Mouse (Mus musculus) stomach, postnatal 0 days (tissue): ENCODE measurements around the gene Jph4. TPM values are rescaled to one million over a fixed set of nuclear protein-coding genes. Genes with fewer than 3 reads are reported as not detected.
A peak's percentile ranks its signal among the peaks of the same experiment; 100 is the strongest.

Source experiments
- ATAC-seq: fragments of 200-750 bp; cut with Nextera tagmentation; 2 replicates; pipeline ENCODE4 v1.8.0; 2017; ENCODE audit not compliant: low FRiP score, low TSS enrichment
- DNase-seq: peaks from one replicate; pipeline ENCODE4 v3.0.0-alpha.2; 2016; ENCODE audit warnings: low spot score
- H3K27ac ChIP-seq: fragments of 300-500 bp; sonication (generic); replicated peaks from 2 replicates; pipeline ENCODE4 v1.5.1; 2014; ENCODE audit warnings: mild to moderate bottlenecking, control low read depth
- H3K27me3 ChIP-seq: fragments of 300-500 bp; sonication (generic); 2 replicates; pipeline ENCODE4 v1.6.1; 2014; ENCODE audit warnings: low read length; ENCODE audit not compliant: control insufficient read depth, insufficient read depth
- H3K36me3 ChIP-seq: fragments of 300-500 bp; sonication (generic); 2 replicates; pipeline ENCODE4 v1.6.1; 2014; ENCODE audit warnings: low read length, mixed read lengths; ENCODE audit not compliant: control insufficient read depth, insufficient read depth
- H3K4me1 ChIP-seq: fragments of 300-500 bp; sonication (generic); replicated peaks from 2 replicates; pipeline ENCODE4 v1.6.1; 2014; ENCODE audit warnings: antibody characterized with exemption; ENCODE audit not compliant: control insufficient read depth, insufficient read depth
- H3K4me2 ChIP-seq: fragments of 300-500 bp; sonication (generic); replicated peaks from 2 replicates; pipeline ENCODE4 v1.6.1; 2014; ENCODE audit warnings: low read depth, mild to moderate bottlenecking, control low read depth, moderate library complexity
- H3K4me3 ChIP-seq: fragments of 300-500 bp; sonication (generic); 2 replicates; pipeline ENCODE4 v1.5.1; 2014; ENCODE audit warnings: low read depth, low read length, control low read depth
- H3K9ac ChIP-seq: fragments of 300-500 bp; sonication (generic); 2 replicates; pipeline ENCODE4 v1.6.1; 2014; ENCODE audit warnings: mild to moderate bottlenecking, low read length, control low read depth, mixed read lengths
- H3K9me3 ChIP-seq: fragments of 300-500 bp; sonication (generic); 2 replicates; pipeline ENCODE4 v1.6.1; 2016; ENCODE audit warnings: low read length; ENCODE audit not compliant: control insufficient read depth
- CTCF ChIP-seq: IDR thresholded peaks from 2 replicates; pipeline ENCODE4 v1.5.1; 2016; ENCODE audit warnings: antibody characterized with exemption, low read depth, mild to moderate bottlenecking, moderate library complexity
- EP300 ChIP-seq: optimal IDR thresholded peaks from 2 replicates; pipeline ENCODE3; 2016; ENCODE audit warnings: antibody characterized with exemption
- WGBS: fragments of 180-500 bp; shearing (Covaris S2); extraction: QIAGEN DNeasy Blood & Tissue Kit; methylation state at CpG from one replicate; pipeline ENCODE4 v1.1.7; 2014; 5-methylcytosine and 5-hydroxymethylcytosine counted together
- polyA plus RNA-seq: library from polyadenylated mRNA; unstranded; fragments of >200 nt; fragmentation: Nextera tagmentation; extraction: Ambion mirVana; gene quantifications from 2 replicates; pipeline ENCODE4 v1.2.1, GENCODE M21; 2015

Jph4 gene
- polyA plus RNA-seq, 1 experiment from 2014 or later = 1.0 TPM

- Histone ChIP-seq H3K9ac (no peak overlapping the region), H3K4me3 (no peak overlapping the region), H3K9me3 (no peaks in the 10 kb centered on the region), H3K27me3 (no peaks in the 10 kb centered on the region), H3K4me1 (no peaks in the 10 kb centered on the region), H3K27ac (no peak overlapping the region), H3K36me3 (no peaks in the 10 kb centered on the region), H3K4me2 (no peak overlapping the region)
- TF ChIP-seq EP300 (no peak), CTCF (no peak)
- ATAC-seq = no peak
- no peak for DNase-seq
- WGBS = 69% methylated on average over 13 of the region's 13 CpGs
Measured at GRCm38 (mm10) chr14:55089199-55089947, 27.4 kb downstream of the Jph4 start.

GRCm38 (mm10) chr14:55086009-55086514 lies 30.7 kb downstream of the Jph4 start:
- WGBS = 88% methylated on average over 6 of the region's 6 CpGs
- DNase-seq (no peak), ATAC-seq (no peak)
- no peak for TF ChIP-seq CTCF
- no peak for TF ChIP-seq EP300
- Histone ChIP-seq H3K4me3 (no peak overlapping the region), H3K4me2 (no peak overlapping the region), H3K4me1 (no peaks in the 10 kb centered on the region), H3K9me3 (no peaks in the 10 kb centered on the region), H3K27ac (no peak overlapping the region), H3K36me3 (no peaks in the 10 kb centered on the region), H3K9ac (no peak overlapping the region), H3K27me3 (no peaks in the 10 kb centered on the region)

GRCm38 (mm10) chr14:55085324-55086008 lies 31.3 kb downstream of the Jph4 start:
- no peak for ATAC-seq
- no peaks in the 10 kb centered on the region for H3K4me1 ChIP-seq
- no peak for DNase-seq
- 66% methylated on average over 9 of the region's 9 CpGs for WGBS
- no peak overlapping the region for H3K4me2 ChIP-seq
- no peak overlapping the region for H3K9ac ChIP-seq
- H3K9me3 ChIP-seq = no peaks in the 10 kb centered on the region
- H3K4me3 ChIP-seq = no peak overlapping the region
- TF ChIP-seq EP300 (no peak), CTCF (no peak)
- H3K27me3 ChIP-seq = no peaks in the 10 kb centered on the region
- no peak overlapping the region for H3K27ac ChIP-seq
- no peaks in the 10 kb centered on the region for H3K36me3 ChIP-seq

GRCm38 (mm10) chr14:55083481-55083880 lies 33.3 kb downstream of the Jph4 start:
- no peak for DNase-seq
- H3K4me2 ChIP-seq = no peak overlapping the region

GRCm38 (mm10) chr14:55081105-55081504 lies 35.6 kb downstream of the Jph4 start:
- H3K9ac ChIP-seq = no peak overlapping the region
- no peaks in the 10 kb centered on the region for H3K27me3 ChIP-seq
- H3K4me3 ChIP-seq = no peak overlapping the region
- no peak overlapping the region for H3K27ac ChIP-seq
- 41% methylated on average over 5 of the region's 5 CpGs for WGBS
- H3K9me3 ChIP-seq = no peaks in the 10 kb centered on the region
- DNase-seq (no peak), ATAC-seq (no peak)
- H3K4me1 ChIP-seq = no peaks in the 10 kb centered on the region
- no peak overlapping the region for H3K4me2 ChIP-seq
- TF ChIP-seq EP300 = no peak
- TF ChIP-seq CTCF = no peak
- no peaks in the 10 kb centered on the region for H3K36me3 ChIP-seq

More at GRCm38 (mm10) chr14:55083481-55083880, 33.3 kb downstream of the Jph4 start:
- 45% methylated on average over 6 of the region's 6 CpGs for WGBS
- no peak for TF ChIP-seq CTCF
- no peak for TF ChIP-seq EP300
- ATAC-seq = no peak
- no peaks in the 10 kb centered on the region for H3K27me3 ChIP-seq
- H3K4me3 ChIP-seq = no peak overlapping the region
- no peaks in the 10 kb centered on the region for H3K36me3 ChIP-seq
- H3K9ac ChIP-seq = 0 out of 2 replicates have a peak overlapping the region, but pooled peaks have one; percentile 14
- no peaks in the 10 kb centered on the region for H3K4me1 ChIP-seq
- H3K27ac ChIP-seq = no peak overlapping the region
- H3K9me3 ChIP-seq = no peaks in the 10 kb centered on the region
